Mouse (Mus musculus) adrenal gland, adult (tissue): ENCODE data around the gene Vapa.
"Not testable (repeated sequence)": the region's sequence is repeated elsewhere in the genome, so short reads cannot be mapped to it uniquely, and the experiment has no call there.

Experiments
- DNase-seq, 2 experiments: peaks; one replicate each; pipeline ENCODE4 v3.0.0; 2022 to 2023; ENCODE audit warnings: low spot score in 1 of 2; ENCODE audit not compliant: inconsistent age in 2 of 2

Gene Vapa

DNA sequence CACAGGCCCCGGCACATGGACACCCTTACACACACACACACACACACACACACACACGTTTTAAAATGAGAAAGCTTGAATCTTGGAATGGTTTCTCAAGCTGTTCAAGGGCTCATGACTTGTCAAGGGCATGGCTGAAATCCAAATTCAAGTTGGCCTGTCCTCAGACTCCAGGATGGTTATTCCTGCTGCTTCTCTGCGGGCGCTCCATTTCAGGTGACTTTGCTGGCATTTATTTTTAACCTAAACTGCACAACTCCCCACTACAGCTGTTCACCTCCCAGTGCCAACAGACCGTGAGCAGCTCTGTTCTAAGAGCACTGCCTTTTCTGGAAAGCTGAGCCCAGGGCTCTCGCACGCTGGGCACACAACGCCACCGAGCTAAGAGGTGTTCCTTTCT is 41.5 kb downstream of the Vapa start:
- DNase-seq = peak; percentile 55 to 89

DNA sequence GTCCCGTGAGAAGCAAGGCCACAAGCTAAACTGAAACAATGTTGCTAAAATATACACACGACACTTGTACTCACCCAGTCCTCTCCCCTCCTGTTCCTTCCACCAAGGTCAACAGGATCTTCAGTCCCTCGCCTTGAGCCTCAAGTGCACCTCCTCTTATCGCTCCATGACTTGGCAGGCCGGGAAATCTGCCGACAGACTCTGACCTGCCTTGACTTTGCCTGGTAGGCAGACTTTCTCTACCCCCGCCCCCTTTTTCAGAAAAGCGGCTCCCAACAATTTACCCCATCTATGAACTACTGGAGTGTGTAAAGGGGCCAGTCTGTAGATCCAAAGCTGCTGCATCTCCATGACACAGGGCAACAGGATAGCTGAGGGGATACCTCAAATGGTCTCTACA is 41.9 kb downstream of the Vapa start:
- peak; percentile 57 to 72 for DNase-seq

DNA sequence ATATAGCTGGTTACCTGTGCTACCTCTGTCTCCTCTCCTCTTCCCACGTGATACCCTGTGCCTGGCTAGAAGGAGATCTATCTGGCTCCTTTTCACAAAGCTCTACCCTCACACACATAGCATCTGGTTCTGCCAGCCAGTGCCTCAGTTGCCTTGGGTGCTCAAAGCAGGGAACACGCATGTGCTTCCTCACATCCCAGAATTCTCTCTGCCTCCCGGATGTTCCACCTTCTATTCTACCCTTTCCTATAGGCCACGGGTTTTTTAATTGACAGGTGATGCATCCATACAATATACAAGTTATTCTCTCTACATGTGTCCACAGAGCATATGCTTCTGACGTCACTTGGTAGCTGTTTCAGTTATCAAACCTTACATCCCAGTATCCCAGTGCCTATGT is 49.2 kb downstream of the Vapa start:
- DNase-seq = no peak

DNA sequence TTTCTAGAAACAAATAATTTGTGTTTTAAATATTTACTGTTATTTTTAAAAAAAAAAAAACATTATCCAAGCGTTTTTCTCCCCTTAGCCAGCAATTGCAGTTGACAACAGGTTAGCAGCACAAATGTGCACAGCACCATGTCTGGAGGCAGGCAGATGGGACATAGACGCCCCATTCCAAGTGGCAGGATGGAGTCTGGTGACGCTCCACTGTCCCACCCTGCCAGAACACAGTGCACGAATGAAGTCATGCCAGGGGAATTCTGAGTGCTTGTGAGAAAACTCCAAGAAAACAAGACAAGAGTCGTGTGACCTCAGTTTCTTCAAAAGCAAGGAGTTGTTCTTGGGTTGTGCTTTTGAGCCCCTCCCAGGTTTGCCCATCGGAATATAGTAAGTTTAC is 50.0 kb downstream of the Vapa start:
- no peak for DNase-seq

DNA sequence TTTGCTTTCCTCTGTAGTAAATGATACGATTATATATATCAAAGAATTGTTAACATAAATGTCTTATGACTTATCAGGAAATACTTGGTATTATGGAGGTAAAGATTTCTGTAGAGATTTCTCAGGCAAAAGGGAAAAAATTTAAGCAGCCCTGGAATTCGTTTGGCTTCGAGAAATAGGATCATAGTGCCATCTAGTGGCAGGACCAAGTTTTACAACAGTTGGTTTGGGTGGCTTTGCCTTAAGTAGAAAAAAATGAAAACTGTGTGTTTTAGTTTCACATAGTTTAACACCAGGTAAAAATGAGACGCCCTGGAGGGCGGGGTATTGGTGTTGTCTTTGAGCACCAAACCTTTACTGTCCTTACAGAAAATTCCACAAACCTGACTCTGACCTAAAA is 50.6 kb downstream of the Vapa start:
- peak; percentile 33 to 83 for DNase-seq

DNA sequence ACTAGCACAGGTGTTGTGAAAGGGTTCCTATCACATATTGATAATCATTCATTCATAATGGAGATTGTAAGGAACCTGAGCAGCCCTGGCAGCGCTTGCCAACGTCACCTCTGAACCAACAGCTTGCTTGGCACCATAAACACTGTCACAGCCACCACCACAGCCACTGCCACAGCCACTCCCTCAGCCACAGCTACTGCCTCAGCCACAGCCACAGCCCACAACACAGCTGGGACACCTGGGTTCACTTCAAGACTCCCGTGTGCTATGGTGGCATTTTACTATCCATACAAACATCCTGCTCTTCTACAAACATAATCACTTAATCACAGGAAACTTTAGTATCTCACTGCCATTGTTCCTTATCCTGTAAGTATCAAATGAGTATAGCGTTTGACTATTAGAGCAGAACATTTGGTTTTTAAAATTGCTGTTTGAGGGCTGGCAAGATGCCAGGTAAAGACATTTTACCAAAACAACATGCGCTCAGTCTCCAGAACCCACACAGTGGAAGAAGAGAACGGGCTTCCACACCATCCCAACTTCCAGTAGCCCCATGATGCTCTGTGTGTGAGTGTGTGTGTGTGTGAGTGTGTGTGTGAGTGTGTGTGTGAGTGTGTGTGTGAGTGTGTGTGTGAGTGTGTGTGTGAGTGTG is 51.9 kb downstream of the Vapa start:
- no peak for DNase-seq

DNA sequence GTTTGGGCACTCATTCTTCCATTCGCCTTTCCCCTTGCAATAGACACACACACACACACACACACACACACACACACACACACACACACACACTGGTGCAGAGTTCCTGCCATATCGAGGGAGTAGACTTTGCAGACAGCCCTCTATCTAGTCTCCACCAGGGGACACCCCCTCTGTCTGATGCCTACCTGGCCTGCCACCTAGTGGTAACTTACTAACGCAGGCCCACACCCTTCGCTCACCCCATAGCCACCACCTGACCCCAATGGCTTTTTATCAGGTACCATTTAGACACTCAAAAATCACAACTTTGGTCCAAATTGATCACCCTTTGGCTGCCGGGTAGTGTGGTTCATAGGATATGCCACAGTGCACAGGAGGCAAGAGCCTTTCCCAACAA is 54.1 kb downstream of the Vapa start:
- peak in 1 of 2 experiments; percentile 44 for DNase-seq

DNA sequence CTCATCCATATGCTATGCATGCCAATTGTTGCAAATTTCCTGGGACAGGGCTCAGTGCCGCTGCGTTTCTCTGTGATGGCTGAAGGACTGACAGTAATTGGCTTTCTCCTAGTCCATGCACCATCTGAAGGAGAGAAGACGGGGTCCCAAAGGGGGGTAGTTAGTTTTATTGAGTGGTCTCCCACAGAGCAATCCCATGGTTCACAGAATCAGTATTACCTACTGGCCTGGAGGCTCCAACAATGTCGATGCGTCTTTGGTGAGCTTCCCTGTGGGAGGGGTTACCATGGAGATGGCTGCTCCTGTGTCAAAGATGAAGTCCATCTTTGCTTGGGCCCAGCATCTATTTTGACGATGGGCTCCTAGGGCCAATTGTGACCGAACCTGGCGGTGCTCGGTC is 54.6 kb downstream of the Vapa start:
- no peak for DNase-seq

DNA sequence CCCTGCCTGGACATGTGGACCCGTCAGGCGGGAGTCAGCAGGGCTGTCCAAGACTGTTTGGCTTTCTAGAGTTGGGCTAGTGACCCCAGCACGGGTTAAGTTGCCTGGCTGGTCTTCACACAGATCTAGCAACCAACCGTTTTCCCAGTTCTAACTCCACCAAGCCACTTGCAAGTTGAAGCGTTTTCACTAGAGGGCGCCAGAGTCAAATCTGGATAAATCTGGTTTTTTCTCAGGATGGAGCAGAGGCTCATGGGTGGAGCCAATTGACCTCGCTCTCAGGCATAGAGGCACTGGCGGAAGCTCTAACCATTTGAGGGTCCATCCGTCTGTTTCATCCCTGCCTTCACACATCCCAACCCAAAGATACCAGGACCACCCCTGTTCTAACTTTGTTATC is 55.1 kb downstream of the Vapa start:
- peak; percentile 67 to 91 for DNase-seq

DNA sequence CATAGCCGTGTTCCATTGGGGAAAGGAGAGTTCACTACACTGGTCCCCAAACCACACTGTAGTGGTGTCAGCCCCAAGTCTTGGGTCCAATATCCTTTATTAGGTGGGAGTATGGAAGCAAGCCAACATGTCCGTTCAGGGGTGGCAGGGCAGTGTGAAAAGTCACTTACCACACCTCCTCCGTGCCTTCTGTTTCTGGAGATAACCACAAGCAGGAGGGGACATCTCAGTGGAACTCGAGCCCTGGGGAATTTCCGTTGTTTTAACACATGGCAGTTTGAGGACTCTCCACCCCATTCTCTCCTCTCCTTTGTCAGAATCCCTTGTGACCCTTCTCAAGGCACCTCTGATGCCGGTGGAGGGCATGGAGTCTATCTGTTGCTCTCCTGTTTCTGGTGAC is 56.1 kb downstream of the Vapa start:
- DNase-seq = no peak

DNA sequence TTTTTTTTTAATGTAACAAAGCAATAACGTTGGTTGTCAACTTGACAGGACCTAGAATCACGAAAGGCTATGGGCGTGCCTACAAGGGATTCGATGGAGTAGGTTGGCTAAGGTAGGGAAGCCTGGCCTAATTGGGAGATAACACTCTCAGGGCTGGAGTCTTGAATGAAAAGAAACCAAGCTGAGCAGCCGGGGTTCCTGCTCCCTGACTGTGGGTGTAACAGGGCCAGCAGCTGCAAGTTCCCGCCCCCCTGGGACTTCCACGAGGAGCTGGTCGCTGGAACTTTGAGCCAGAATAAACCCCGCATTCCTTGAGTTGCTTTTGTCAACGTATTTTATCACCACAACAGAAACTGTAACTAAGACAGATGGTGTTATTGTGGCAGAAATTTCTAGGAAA is 56.6 kb downstream of the Vapa start:
- no peak for DNase-seq

DNA sequence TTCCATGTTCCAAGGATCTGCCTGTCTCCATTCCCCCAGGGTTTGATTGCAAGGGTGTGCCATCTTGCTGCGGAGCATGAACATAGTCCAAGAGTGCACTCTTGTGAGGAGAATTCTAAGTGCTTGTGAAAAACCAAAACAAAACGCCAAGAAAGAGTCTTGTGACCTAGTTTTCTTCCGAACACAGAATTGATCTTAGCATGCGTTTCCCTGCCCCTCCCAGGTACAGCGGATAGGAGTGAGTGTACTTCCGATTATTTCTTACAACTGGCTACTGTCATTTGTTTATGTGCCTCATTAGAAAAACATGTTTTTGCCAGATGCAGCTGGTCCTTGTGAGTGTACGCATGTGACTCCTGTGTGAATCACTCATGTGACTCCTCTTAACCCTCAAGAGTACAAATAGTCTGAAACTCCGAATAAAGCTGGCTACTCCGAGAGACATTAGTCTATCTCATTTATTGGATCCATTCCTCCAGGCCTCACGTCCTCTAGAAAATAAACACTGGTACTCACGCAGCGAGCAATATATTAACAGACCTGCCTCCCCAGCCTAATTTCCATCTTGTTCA is 60.8 kb downstream of the Vapa start:
- DNase-seq = no peak

DNA sequence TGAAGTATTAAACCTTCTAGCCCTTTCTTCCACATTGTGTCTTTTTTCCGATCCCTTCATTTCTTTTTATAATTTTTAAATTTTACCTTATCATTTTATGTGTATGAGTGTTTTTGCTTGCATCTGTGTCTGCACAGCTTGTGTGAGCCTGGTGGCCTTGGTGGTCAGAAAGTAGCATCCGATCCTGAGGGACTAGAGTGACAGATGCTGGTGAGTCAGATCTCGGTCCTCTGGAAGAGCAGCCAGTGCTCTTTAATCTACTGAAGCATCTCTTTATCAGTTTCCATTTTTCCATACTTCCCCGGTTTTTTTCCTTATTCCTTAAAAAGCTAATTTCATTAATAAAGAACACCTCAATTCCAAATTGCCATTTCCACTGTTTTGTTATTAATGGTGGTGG is 63.0 kb downstream of the Vapa start:
- peak in 1 of 2 experiments; percentile 40 for DNase-seq

DNA sequence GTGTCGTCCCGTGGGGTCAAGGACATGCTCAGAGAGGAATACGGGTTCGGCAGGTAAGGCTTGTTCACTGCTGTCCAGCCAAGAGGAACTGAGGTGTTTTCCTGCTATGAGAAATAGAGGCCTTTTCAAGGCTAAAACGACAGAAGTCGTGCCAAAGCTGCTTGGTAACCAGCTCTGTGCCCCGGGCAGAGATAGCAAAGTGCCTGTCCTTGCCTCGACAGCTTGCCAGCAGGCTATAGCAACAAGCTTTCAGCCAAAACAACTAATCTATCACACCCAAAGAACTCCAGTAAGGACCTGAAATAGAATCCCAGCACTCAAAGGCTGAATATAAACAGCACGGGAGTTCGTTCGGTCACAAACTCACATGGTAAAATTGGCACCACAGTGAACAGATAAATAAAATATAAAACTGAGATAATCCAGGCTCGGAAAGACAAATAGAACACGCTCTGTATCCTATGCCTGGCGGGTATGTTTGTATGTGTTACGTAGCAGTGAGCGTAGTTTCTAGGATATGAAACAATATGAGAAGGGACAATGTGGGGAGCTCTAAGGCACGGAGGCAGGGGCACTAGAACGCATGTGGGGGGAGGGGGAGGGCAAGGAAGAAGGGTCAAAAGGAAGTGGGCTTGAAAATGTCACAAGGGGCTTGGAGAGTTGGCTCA is 64.5 kb downstream of the Vapa start:
- peak; percentile 37 to 64 for DNase-seq

DNA sequence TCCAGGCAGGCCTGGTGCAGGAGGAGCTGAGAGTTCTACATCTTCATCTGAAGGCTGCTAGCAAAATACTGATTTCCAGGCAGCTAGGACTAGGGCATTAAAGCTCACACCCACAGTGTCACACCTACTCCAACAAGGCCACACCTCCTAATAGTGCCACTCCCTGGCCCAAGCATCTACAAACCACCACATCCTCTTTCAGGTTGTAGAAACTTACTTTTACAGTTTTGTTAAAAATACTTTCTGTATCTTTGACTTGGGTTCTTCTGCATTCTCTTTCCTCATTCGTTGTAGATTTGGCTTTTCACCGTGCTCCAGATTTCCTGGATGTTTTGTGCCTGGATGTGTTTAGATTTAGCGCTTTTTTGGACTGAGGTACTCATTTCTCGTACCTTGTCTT is 67.1 kb downstream of the Vapa start:
- DNase-seq = not testable (repeated sequence)

DNA sequence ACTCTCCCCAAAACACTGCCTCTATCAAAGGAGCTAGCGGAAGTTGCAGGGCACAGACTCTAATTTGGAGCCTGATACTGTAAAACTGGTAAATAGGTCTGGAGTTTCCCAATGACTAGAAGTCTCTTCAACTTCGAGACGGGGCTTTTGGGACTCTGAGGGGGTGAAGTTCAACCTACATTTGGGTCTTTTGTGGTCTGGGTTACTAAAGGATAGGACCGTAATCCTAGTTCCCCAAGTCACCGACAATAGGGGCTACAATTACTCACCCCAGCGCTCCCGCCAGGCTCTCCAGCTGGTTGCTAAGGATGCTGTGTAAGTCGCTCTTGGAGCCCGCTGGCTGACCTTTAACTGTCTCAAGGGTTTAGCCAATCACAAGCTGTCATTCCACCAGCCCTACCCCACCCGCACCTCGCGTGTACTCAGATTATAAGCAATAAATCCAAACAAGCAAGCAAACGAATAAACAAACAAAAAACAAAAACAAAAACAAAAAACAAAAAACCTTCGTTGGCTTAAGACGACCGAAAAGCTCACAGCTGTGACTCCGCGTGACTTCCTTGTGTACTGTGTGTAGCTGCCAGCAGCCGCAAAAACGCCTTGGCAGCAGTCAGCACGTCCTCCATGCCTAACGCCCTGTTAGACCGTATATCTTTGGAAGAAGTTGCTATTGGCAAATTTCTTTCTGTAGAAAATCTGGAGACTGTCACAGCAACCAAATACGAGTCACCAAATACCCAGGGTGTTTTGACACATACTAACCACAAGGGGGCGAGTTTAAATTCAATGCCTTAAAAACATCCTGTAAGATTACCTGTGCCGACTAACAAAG is 72.7 kb downstream of the Vapa start, which contains the start of gene Tmem232:
Gene Tmem232 (minus strand): TSS at position 342 of the 832 bp plus-strand sequence.
- DNase-seq = peak; percentile 28 to 73

DNA sequence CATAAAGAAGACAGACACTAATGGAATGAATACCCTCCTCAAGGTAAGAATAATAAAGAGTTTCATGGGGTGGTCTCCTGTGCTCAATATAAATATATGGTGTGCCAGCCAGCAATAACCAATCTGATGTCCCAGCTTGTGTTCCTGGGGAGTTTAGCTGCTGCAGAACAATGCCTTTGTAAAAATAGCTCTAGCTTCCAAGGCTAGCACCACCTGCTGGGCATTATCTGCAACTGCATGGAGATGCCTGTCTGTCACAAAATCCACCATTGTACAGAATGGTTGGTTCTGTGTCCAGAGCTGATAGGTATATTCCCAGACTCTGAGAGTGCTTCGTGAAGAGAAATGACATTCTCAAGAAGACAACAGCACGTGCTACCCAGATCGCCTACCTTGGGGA is 77.2 kb downstream of the Vapa start:
- DNase-seq = peak; percentile 33 to 77

DNA sequence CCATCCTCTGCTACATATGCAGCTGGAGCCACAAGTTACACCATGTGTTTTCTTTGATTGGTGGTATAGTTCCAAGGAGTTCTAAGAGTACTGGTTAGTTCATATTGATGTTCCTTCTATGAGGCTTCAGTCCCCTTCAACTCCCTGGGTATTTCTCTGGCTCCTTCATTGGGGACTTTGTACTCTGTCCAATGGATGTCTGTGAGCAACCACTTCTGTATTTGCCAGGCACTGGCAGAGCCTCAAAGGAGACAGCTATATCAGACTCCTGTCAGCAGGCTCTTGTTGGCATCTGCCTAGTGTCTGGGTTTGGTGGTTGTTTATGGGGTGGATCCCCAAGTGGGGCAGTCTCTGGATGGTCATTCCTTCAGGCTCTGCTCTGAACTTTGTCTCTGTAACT is 81.0 kb downstream of the Vapa start:
- DNase-seq = not testable (repeated sequence)
